ENCODE assay signal across 10 mouse cellular contexts in genomic region chr5:104115890-104116289, GRCm38 (mm10). TPM values are rescaled to one million over a fixed set of nuclear protein-coding genes. Genes with fewer than 3 reads are reported as not detected.
DNase-seq lines count a peak whose midpoint lies in the region; ATAC-seq and TF ChIP-seq lines count a peak whose summit lies in the region.
"Had no signal": no experiment of that assay in that cellular context is flagged by ENCODE, and none has a peak within 500 bp of the region (broad histone marks: within the 10 kb centered on the region; RNA-seq: fewer than 3 reads in every experiment).

No protein-coding gene starts in this region.

- no peak overlapping the region for H3K9ac ChIP-seq in hindbrain, embryonic 16.5 days (ENCODE audit: low read depth, low read length)

- intact Hi-C loops in left cerebral cortex, adult 2 months (cut with DNase I) = no loop called here
- intact Hi-C loops in left cerebral cortex, postnatal 36 days (cut with DNase I) = no loop called here

- no peak overlapping the region for H3K4me2 ChIP-seq in hindbrain, embryonic 16.5 days (ENCODE audit: low read length)

- H3K36me3 ChIP-seq in hindbrain, embryonic 16.5 days (ENCODE audit: control insufficient read depth, insufficient read depth, low read length) = no peaks in the 10 kb centered on the region

- no peak for TF ChIP-seq CTCF in left cerebral cortex, adult 2 months (IDR thresholded peaks at IDR 0.05)

- H3K9me3 ChIP-seq in hindbrain, embryonic 16.5 days (ENCODE audit: control insufficient read depth, low read length) = no peaks in the 10 kb centered on the region

- H3K27me3 ChIP-seq in hindbrain, embryonic 16.5 days (replicated peaks; ENCODE audit: control insufficient read depth, insufficient read depth, low read length) = no peaks in the 10 kb centered on the region; the same call in 1 of the 2 replicates

- H3K4me3 ChIP-seq in left cerebral cortex, adult 2 months = no peak overlapping the region
- no peak overlapping the region for H3K4me3 ChIP-seq in hindbrain, embryonic 16.5 days (ENCODE audit: low read length)

- no peak for ATAC-seq in hindbrain, embryonic 16.5 days

- 68% methylated on average over 4 of the region's 4 CpGs for WGBS in hindbrain, embryonic 16.5 days

- peak; percentile 57 to 59 for DNase-seq in cerebellum, postnatal 10 days
- DNase-seq in cerebellum, adult 8-10 months = no peak
- no peak for DNase-seq in left cerebral cortex, adult 2 months (ENCODE audit: extremely low spot score in 1 of 2, low spot score in 2 of 2)
- DNase-seq in left cerebral cortex, postnatal 36 days (ENCODE audit: low spot score in 2 of 2) = no peak
- peak; percentile 90 for DNase-seq in lung, postnatal 36 days
- DNase-seq in urinary bladder, postnatal 25 days (ENCODE audit: low spot score) = no peak
- no peak for DNase-seq in testis, postnatal 14 days (ENCODE audit: low spot score)

- peak overlapping the region; percentile 97 for H3K27ac ChIP-seq in left cerebral cortex, adult 2 months
- H3K27ac ChIP-seq in hindbrain, embryonic 16.5 days (ENCODE audit: low read depth, low read length) = 0 out of 2 replicates have a peak overlapping the region, but pooled peaks have one; percentile 36

- peaks cover 13% of the 10 kb centered on the region for H3K4me1 ChIP-seq in hindbrain, embryonic 16.5 days (ENCODE audit: control insufficient read depth, insufficient read depth, low read depth, low read length)

RNA-seq across cellular contexts. Expression of gene Sparcl1, which starts 2.4 kb away (rescaled TPM):
- total RNA-seq in left cerebral cortex, adult 2 months (2021) = 1,000 to 10,000 TPM; 1,525 to 1,546 TPM
- total RNA-seq in left cerebral cortex, postnatal 36 days (2021) = 1,000 to 10,000 TPM; 1,441 to 1,623 TPM
- polyA plus RNA-seq in hindbrain, embryonic 16.5 days (2015; fragmentation: Nextera tagmentation; extraction: Ambion mirVana) = 481 and 585 TPM in 2 replicates
- total RNA-seq: megakaryocyte, adult 5-6 weeks had no signal

RNA-seq across cellular contexts. Expression of gene Gm17660, which starts 38.5 kb away (rescaled TPM):
- not detected for total RNA-seq in left cerebral cortex, adult 2 months (2021)
- 1 to 10 TPM in 1 of 2 experiments, not detected in 1; 1.0 TPM for total RNA-seq in left cerebral cortex, postnatal 36 days (2021)
- 0.44 TPM in 1 of 2 replicates, not detected in the other for polyA plus RNA-seq in hindbrain, embryonic 16.5 days (2015; fragmentation: Nextera tagmentation; extraction: Ambion mirVana)
- total RNA-seq: left cerebral cortex, adult 18-20 months; megakaryocyte, adult 5-6 weeks had no signal

RNA-seq across cellular contexts. Expression of gene Dspp, which starts 54.6 kb away (rescaled TPM):
- total RNA-seq in left cerebral cortex, adult 2 months (2021) = under 1 TPM; 0.07 to 0.09 TPM
- under 1 TPM in 1 of 2 experiments, not detected in 1; 0.07 TPM for total RNA-seq in left cerebral cortex, postnatal 36 days (2021)
- not detected in 2 replicates for polyA plus RNA-seq in hindbrain, embryonic 16.5 days (2015; fragmentation: Nextera tagmentation; extraction: Ambion mirVana)
- total RNA-seq: megakaryocyte, adult 5-6 weeks had no signal

Comparison
In these comparisons a context has a peak if more than half of its experiments do, and no peak if none do; other contexts are left out.
1. DNase-seq: peak in cerebellum, postnatal 10 days (2 of 2) and lung, postnatal 36 days (single experiment); none in cerebellum, adult 8-10 months (single experiment), left cerebral cortex, adult 2 months (0 of 2), left cerebral cortex, postnatal 36 days (0 of 2), urinary bladder, postnatal 25 days (single experiment) and testis, postnatal 14 days (single experiment).